In genomic region chr1:90180966-90181699, GRCm38 (mm10) we compare ENCODE assay signal across 22 mouse cellular contexts.
A peak's percentile ranks its signal among the peaks of the same experiment; 100 is the strongest.
DNase-seq lines count a peak whose midpoint lies in the region.
"Had no signal": no experiment of that assay in that cellular context is flagged by ENCODE, and none has a peak within 500 bp of the region (broad histone marks: within the 10 kb centered on the region; RNA-seq: fewer than 3 reads in every experiment).

No protein-coding gene starts in this region.

- H3K36me3 ChIP-seq in splenic B cell, adult 2 months (ENCODE audit: control insufficient read depth, insufficient read depth, low read length, poor library complexity, severe bottlenecking): no peaks in the 10 kb centered on the region
- H3K36me3 ChIP-seq: embryonic facial prominence, embryonic 12.5 days; embryonic facial prominence, embryonic 15.5 days; heart, embryonic 12.5 days; heart, embryonic 15.5 days; hindbrain, embryonic 10.5 days; hindbrain, embryonic 13.5 days had no signal

- H3K27me3 ChIP-seq in splenic B cell, adult 2 months (ENCODE audit: control insufficient read depth, insufficient read depth, low read length, poor library complexity, severe bottlenecking): no peaks in the 10 kb centered on the region
- H3K27me3 ChIP-seq: embryonic facial prominence, embryonic 12.5 days; embryonic facial prominence, embryonic 15.5 days; heart, embryonic 12.5 days had no signal

- peak; percentile 11 for DNase-seq in A20 (ENCODE audit: low read depth, low spot score)
- peak; percentile 6 for DNase-seq in T-cell, adult 2 months (ENCODE audit: low spot score)
- DNase-seq in spleen, adult 18-20 months: peak; percentile 13 to 49
- peak; percentile 83 for DNase-seq in splenic B cell, adult 2 months (ENCODE audit: low read depth, low spot score)
- no peak for DNase-seq in lung, adult 18-20 months
- DNase-seq in c-Kit-positive CD71-positive TER-119-positive erythroid progenitor cells, embryonic 14.5 days (ENCODE audit: low spot score): no peak
- DNase-seq in embryo, embryonic 11 days: no peak
- DNase-seq: adrenal gland, adult 2 months; adrenal gland, postnatal 14 days; cerebellum, adult 11-12 months; cerebellum, adult 8-10 months; cerebellum, postnatal 14 days; gastrocnemius, postnatal 25 days; heart, adult 18-20 months; heart, postnatal 10 days; heart, postnatal 36 days had no signal

Comparison
In these comparisons a context has a peak if more than half of its experiments do, and no peak if none do; other contexts are left out.
1. DNase-seq: peak in A20 (single experiment), T-cell, adult 2 months (single experiment), spleen, adult 18-20 months (2 of 2) and splenic B cell, adult 2 months (single experiment); none in lung, adult 18-20 months (0 of 2), c-Kit-positive CD71-positive TER-119-positive erythroid progenitor cells, embryonic 14.5 days (single experiment) and embryo, embryonic 11 days (single experiment).